Mouse (Mus musculus) megakaryocyte, embryonic 14.5 days (primary cell): ENCODE measurements at regions not wholly inside any gene's neighbourhood (a gene's known extent, or its start where the extent isn't known, plus 50 kb on each side); places are given as distances from the start of the nearest gene placed in this dataset.

ENCODE experiments used
- FLI1 ChIP-seq: IDR thresholded peaks from 2 replicates; pipeline ENCODE4 v1.6.1; 2012; ENCODE audit warnings: low read length, inconsistent platforms, mixed read lengths
- GATA1 ChIP-seq: IDR thresholded peaks from 3 replicates; pipeline ENCODE4 v1.6.1; 2012; ENCODE audit warnings: mixed read lengths, low read length, inconsistent platforms, borderline replicate concordance

DNA sequence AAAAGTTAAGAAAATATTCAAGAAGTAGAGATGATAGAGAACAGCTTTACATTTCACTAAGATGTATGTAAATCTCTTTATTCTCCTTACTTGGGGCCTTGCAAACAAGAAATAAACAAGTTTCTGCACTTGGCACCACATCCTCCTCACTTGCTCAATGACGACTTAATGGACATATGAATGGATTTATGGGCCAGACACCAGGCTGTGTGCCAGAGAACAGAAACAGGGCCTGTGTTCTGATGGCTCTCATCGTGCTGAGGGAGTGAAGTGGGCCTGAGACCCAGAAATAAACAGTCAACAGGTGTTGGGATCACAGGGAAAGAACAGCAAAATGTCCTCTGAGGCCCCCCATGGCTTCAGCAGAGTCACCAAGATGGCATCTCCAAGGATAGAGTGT lies 201.6 kb downstream of the Plpp3 start:
- no peak for TF ChIP-seq GATA1
- TF ChIP-seq FLI1: no peak
